Mouse (Mus musculus) liver, postnatal 0 days (tissue): ENCODE data around the gene Lman2. TPM values are rescaled to one million over a fixed set of nuclear protein-coding genes. Genes with fewer than 3 reads are reported as not detected.

ENCODE experiments used
- ATAC-seq: fragments of 200-750 bp; cut with Nextera tagmentation; 2 replicates; pipeline ENCODE4 v1.8.0; 2017; ENCODE audit warnings: mild to moderate bottlenecking, moderate library complexity
- DNase-seq: peaks from one replicate; pipeline ENCODE4 v3.0.0-alpha.2; 2016
- H3K27ac ChIP-seq: fragments of 300-500 bp; sonication (generic); 2 replicates; pipeline ENCODE4 v1.5.1; 2014; ENCODE audit warnings: antibody characterized with exemption, moderate library complexity, mild to moderate bottlenecking, low read depth
- H3K27me3 ChIP-seq: fragments of 300-500 bp; sonication (generic); 2 replicates; pipeline ENCODE4 v1.6.1; 2014; ENCODE audit warnings: low read length, control low read depth, mixed read lengths; ENCODE audit not compliant: insufficient read depth
- H3K36me3 ChIP-seq: fragments of 300-500 bp; sonication (generic); replicated peaks from 2 replicates; pipeline ENCODE4 v1.6.1; 2014; ENCODE audit warnings: mild to moderate bottlenecking, control low read depth, low read length, moderate library complexity, mixed read lengths; ENCODE audit not compliant: insufficient read depth
- H3K4me1 ChIP-seq: fragments of 300-500 bp; sonication (generic); 2 replicates; pipeline ENCODE4 v1.6.1; 2014; ENCODE audit warnings: antibody characterized with exemption, mild to moderate bottlenecking, control low read depth; ENCODE audit not compliant: insufficient read depth
- H3K4me2 ChIP-seq: fragments of 300-500 bp; sonication (generic); 2 replicates; pipeline ENCODE4 v1.6.1; 2014; ENCODE audit warnings: low read depth, mild to moderate bottlenecking, low read length, moderate library complexity, mixed read lengths
- H3K4me3 ChIP-seq: fragments of 300-500 bp; sonication (generic); 2 replicates; pipeline ENCODE4 v1.5.1; 2014; ENCODE audit warnings: low read depth, low read length
- H3K9ac ChIP-seq: fragments of 300-500 bp; sonication (generic); replicated peaks from 2 replicates; pipeline ENCODE4 v1.6.1; 2014; ENCODE audit warnings: mild to moderate bottlenecking, moderate library complexity
- H3K9me3 ChIP-seq: fragments of 300-500 bp; sonication (generic); 2 replicates; pipeline ENCODE4 v1.6.1; 2016; ENCODE audit warnings: mild to moderate bottlenecking, control low read depth, low read length, mixed read lengths
- CTCF ChIP-seq: sonication (generic); IDR thresholded peaks from 2 replicates; pipeline ENCODE4 v1.5.1; 2016; ENCODE audit warnings: antibody characterized with exemption, low read depth
- EP300 ChIP-seq: IDR thresholded peaks from 2 replicates; pipeline ENCODE4 v1.6.1; 2016; ENCODE audit warnings: antibody characterized with exemption, low read depth, mild to moderate bottlenecking
- WGBS: fragments of 180-500 bp; shearing (Covaris S2); extraction: QIAGEN DNeasy Blood & Tissue Kit; methylation state at CpG from one replicate; pipeline ENCODE4 v1.1.7; 2014; ENCODE audit not compliant: insufficient replicate concordance; 5-methylcytosine and 5-hydroxymethylcytosine counted together
- polyA plus RNA-seq: library from polyadenylated mRNA; unstranded; fragments of >200 nt; fragmentation: Nextera tagmentation; extraction: Ambion mirVana; gene quantifications from 2 replicates; pipeline ENCODE4 v1.2.1, GENCODE M21; 2015

The Lman2 gene
- polyA plus RNA-seq, 1 experiment from 2014 or later, result 56.0 TPM

- H3K4me1 ChIP-seq, result peaks cover 6% of the 10 kb centered on the region; the same call in 1 of the 2 replicates
- peaks cover 70% of the 10 kb centered on the region for H3K36me3 ChIP-seq
- no peak overlapping the region for H3K4me3 ChIP-seq
- DNase-seq (no peak), ATAC-seq (no peak)
- TF ChIP-seq EP300 (no peak), CTCF (no peak)
- H3K9me3 ChIP-seq, result no peaks in the 10 kb centered on the region
- no peak overlapping the region for H3K9ac ChIP-seq
- H3K27me3 ChIP-seq, result no peaks in the 10 kb centered on the region
- no peak overlapping the region for H3K4me2 ChIP-seq
- no peak overlapping the region for H3K27ac ChIP-seq
- 75% methylated on average over 2 of the region's 2 CpGs for WGBS
These were observed 47.6 kb downstream of the Lman2 start for GRCm38 (mm10) chr13:55314891-55315412.

- DNase-seq (no peak), ATAC-seq (no peak)
- Histone ChIP-seq H3K36me3 (peaks cover 72% of the 10 kb centered on the region), H3K4me3 (no peak overlapping the region), H3K9me3 (no peaks in the 10 kb centered on the region), H3K27me3 (no peaks in the 10 kb centered on the region), H3K27ac (no peak overlapping the region), H3K4me2 (no peak overlapping the region), H3K4me1 (no peaks in the 10 kb centered on the region), H3K9ac (no peak overlapping the region)
- WGBS, result 85% methylated on average over 9 of the region's 9 CpGs
- no peak for TF ChIP-seq EP300
- no peak for TF ChIP-seq CTCF
These were observed 49.5 kb downstream of the Lman2 start for GRCm38 (mm10) chr13:55313051-55313450.

GRCm38 (mm10) chr13:55312028-55312630 is 50.5 kb downstream of the Lman2 start:
- TF ChIP-seq CTCF, result no peak
- Histone ChIP-seq H3K27me3 (no peaks in the 10 kb centered on the region), H3K9ac (no peak overlapping the region), H3K4me3 (no peak overlapping the region), H3K36me3 (peaks cover 81% of the 10 kb centered on the region), H3K27ac (no peak overlapping the region), H3K4me1 (no peaks in the 10 kb centered on the region), H3K9me3 (no peaks in the 10 kb centered on the region), H3K4me2 (no peak overlapping the region)
- DNase-seq (no peak), ATAC-seq (no peak)
- WGBS, result 86% methylated on average over 8 of the region's 8 CpGs

- DNase-seq (no peak), ATAC-seq (no peak)
- Histone ChIP-seq H3K4me2 (no peak overlapping the region), H3K36me3 (peaks cover 77% of the 10 kb centered on the region), H3K4me1 (no peaks in the 10 kb centered on the region), H3K9ac (no peak overlapping the region), H3K9me3 (no peaks in the 10 kb centered on the region), H3K27me3 (no peaks in the 10 kb centered on the region), H3K27ac (no peak overlapping the region), H3K4me3 (no peak overlapping the region)
- TF ChIP-seq CTCF, result no peak
- TF ChIP-seq EP300, result no peak
- 87% methylated on average over 5 of the region's 5 CpGs for WGBS
These were observed 61.7 kb downstream of the Lman2 start for GRCm38 (mm10) chr13:55300913-55301312.

- Histone ChIP-seq H3K9me3 (no peaks in the 10 kb centered on the region), H3K27ac (no peak overlapping the region), H3K27me3 (no peaks in the 10 kb centered on the region), H3K4me1 (no peaks in the 10 kb centered on the region), H3K4me2 (no peak overlapping the region), H3K36me3 (peaks cover 71% of the 10 kb centered on the region), H3K9ac (no peak overlapping the region), H3K4me3 (no peak overlapping the region)
- 92% methylated on average over 1 of the region's 1 CpGs for WGBS
- TF ChIP-seq EP300, result no peak
- TF ChIP-seq CTCF, result no peak
- ATAC-seq, result no peak
- no peak for DNase-seq
These were observed 65.8 kb downstream of the Lman2 start for GRCm38 (mm10) chr13:55296760-55297159.

Other genes starting within 250 kb of the Lman2 start
- gene Gm17617, start 229.2 kb downstream of the Lman2 start, polyA plus RNA-seq, result not detected in 2 replicates
- gene Fgfr4, start 210.1 kb downstream of the Lman2 start, polyA plus RNA-seq, result 4.9 and 5.1 TPM in 2 replicates
- 18.6 and 20.6 TPM in 2 replicates for gene Nsd1, start 153.0 kb downstream of the Lman2 start, polyA plus RNA-seq
- gene Prelid1, start 42.3 kb downstream of the Lman2 start, polyA plus RNA-seq, result 196 and 213 TPM in 2 replicates
- 38.7 and 39.6 TPM in 2 replicates for gene Rab24, start 40.8 kb downstream of the Lman2 start, polyA plus RNA-seq
- gene Mxd3, start 33.0 kb downstream of the Lman2 start, polyA plus RNA-seq, result 14.0 and 15.9 TPM in 2 replicates
- 2.8 and 3.1 TPM in 2 replicates for gene Rgs14, start 6.9 kb upstream of the Lman2 start, polyA plus RNA-seq
- gene Slc34a1, start 35.4 kb upstream of the Lman2 start, polyA plus RNA-seq, result not detected in 2 replicates
- gene Pfn3, start 52.4 kb upstream of the Lman2 start, polyA plus RNA-seq, result not detected in 2 replicates
- 403 and 418 TPM in 2 replicates for gene F12, start 64.0 kb upstream of the Lman2 start, polyA plus RNA-seq
- gene Grk6, start 82.3 kb upstream of the Lman2 start, polyA plus RNA-seq, result 15.9 and 16.7 TPM in 2 replicates
- not detected in 2 replicates for gene Prr7, start 101.5 kb upstream of the Lman2 start, polyA plus RNA-seq
- gene Dbn1, start 125.3 kb upstream of the Lman2 start, polyA plus RNA-seq, result 4.1 and 4.2 TPM in 2 replicates
- gene Pdlim7, start 150.9 kb upstream of the Lman2 start, polyA plus RNA-seq, result 15.9 and 17.0 TPM in 2 replicates
- gene Dok3, start 166.5 kb upstream of the Lman2 start, polyA plus RNA-seq, result 18.1 and 20.2 TPM in 2 replicates
- gene Ddx41, start 173.9 kb upstream of the Lman2 start, polyA plus RNA-seq, result 17.0 and 17.2 TPM in 2 replicates
- gene Fam193b, start 208.3 kb upstream of the Lman2 start, polyA plus RNA-seq, result 5.0 and 5.3 TPM in 2 replicates
- 45.1 and 46.6 TPM in 2 replicates for gene Tmed9, start 210.9 kb upstream of the Lman2 start, polyA plus RNA-seq
- 5.4 and 6.4 TPM in 2 replicates for gene B4galt7, start 237.1 kb upstream of the Lman2 start, polyA plus RNA-seq